Mouse (Mus musculus) granulocyte monocyte progenitor cell, adult 5-6 weeks (primary cell): ENCODE results near the gene Gps1. TPM values are rescaled to one million over a fixed set of nuclear protein-coding genes. Genes with fewer than 3 reads are reported as not detected.
A peak's percentile ranks its signal among the peaks of the same experiment; 100 is the strongest.
"Not testable (repeated sequence)": the region's sequence is repeated elsewhere in the genome, so short reads cannot be mapped to it uniquely, and the experiment has no call there.

Source experiments
- ATAC-seq: replicated peaks from 2 replicates; pipeline ENCODE4 v1.8.0; 2016; ENCODE audit warnings: mild to moderate bottlenecking, moderate TSS enrichment, inconsistent platforms; ENCODE audit not compliant: poor library complexity, severe bottlenecking
- total RNA-seq, 2 experiments: library from RNA; stranded (forward) in 1 of 2; stranded (reverse) in 1 of 2; fragments of 200-712, 200-1000 nt in 1 of 2; fragments of >200 nt in 1 of 2; fragmentation: Nextera tagmentation in 1 of 2; gene quantifications; 2 replicates each; pipeline ENCODE4 v1.2.3; 2014 to 2017

Gene Gps1
- total RNA-seq, 2 experiments from 2014 or later, result 83.6 to 116 TPM

DNA sequence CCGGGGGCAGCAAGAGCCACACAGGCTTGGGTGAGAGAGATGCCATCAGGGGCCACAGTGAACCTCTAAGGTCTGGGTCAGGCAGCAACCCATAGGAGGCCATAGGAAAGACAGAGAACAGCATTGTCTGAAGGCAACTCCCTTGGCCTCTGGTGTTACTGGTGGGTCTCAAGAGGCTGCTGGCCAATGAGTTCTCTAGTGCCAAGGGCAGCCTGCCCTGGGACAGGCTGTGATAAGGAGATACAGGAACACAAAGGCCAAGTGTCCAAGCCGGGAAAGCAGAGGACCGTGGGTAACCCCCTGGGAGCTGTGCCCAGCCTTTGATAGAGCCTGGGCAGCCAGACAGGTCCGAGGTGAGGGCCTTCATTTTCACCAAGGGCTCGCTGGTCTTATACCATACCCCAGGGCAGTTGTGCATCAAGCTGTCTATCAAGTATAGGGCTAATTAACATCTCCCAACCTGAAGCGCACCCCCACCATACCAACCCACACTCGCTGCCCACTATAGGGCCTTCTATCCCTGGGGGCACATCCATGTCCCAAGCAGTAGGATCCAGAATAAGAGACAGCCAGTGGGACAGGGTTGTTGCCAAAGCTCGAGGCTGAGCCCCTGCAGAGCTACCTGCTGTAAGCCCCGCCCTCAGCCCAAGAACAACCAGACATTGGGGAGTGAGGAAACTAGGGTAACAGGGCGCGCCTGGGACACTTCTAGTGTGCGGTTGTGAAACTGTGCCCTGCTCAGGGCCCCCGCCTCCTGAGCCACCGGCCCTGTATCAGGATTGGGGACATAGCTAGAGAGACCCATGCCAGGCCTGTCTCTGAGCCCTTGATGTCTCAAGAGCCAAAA, 37.2 kb downstream of the Gps1 start:
- ATAC-seq, result no peak

DNA sequence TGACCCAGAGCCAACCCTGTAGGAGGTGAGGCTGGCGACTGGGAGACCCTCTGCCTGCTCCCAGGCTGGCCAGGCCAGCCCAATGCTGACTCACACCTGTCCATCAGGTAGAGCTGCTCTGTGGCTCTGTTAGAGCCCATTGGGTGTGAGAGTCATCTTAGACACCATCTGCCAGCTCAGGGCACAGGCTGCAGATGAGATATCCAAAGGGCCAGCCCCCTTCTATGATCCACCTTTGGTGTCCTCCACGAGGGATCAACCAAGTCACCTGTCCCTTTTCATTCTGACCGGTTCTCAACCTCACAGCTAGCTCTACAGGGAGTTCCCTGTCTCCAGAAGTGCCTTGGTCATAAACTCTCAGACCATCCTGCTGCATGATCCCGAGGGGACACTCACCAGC, 38.2 kb downstream of the Gps1 start:
- ATAC-seq, result no peak

DNA sequence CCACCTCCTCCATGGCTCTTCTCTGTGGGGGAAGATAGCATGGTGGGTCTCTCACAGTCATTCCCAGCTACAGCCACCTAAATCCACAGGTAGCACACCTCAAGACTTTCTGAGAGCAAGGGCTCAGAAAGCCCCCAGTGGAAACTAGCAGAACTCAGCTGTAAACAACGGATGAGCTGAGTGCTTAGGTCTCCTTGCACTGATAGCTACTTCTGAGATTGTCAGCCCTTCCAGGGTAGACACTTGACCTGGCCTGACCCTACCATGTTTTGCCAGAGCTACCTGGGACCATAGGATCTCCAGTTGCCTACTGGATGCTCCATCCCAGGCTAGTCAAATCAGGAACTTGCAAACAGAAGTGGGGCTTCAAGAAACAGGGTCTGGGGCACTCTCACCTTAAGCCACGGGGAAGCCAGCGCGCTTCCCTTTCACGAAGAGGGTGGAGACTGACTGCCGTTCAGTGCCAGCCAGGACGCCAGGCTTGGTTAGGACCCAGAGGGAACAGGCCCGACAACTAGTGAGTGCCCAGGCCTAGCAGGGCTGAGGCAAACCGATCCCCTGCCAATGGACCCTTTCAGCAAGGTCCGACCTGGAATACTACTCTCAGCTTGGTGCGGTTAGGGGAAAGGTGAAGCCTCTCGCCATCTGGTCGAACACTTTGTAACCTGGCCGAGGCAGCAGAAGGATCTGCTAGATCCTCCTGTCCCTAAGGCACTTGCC, 38.9 kb downstream of the Gps1 start:
- peak; percentile 19 for ATAC-seq

DNA sequence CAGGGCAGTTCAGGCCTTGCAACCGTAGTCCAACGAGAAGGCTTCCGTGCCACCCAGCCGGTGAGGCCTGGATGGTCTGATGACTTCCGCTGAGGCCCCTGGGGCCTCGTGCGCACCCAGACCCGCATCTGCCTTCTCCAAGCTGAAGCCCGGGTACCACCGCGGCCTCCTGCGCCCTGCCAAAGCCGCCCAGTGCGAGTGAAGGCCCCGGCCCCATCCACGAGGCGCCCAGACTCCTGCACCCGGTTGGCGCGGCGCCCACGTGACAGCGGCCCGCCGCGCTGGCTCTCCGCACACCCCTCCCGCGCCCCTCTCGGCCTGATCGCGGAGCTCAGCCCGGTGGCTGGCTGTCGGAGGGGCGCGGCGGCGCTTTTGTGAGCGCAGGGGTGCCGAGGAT, 39.5 kb downstream of the Gps1 start:
- ATAC-seq, result peak; percentile 10

DNA sequence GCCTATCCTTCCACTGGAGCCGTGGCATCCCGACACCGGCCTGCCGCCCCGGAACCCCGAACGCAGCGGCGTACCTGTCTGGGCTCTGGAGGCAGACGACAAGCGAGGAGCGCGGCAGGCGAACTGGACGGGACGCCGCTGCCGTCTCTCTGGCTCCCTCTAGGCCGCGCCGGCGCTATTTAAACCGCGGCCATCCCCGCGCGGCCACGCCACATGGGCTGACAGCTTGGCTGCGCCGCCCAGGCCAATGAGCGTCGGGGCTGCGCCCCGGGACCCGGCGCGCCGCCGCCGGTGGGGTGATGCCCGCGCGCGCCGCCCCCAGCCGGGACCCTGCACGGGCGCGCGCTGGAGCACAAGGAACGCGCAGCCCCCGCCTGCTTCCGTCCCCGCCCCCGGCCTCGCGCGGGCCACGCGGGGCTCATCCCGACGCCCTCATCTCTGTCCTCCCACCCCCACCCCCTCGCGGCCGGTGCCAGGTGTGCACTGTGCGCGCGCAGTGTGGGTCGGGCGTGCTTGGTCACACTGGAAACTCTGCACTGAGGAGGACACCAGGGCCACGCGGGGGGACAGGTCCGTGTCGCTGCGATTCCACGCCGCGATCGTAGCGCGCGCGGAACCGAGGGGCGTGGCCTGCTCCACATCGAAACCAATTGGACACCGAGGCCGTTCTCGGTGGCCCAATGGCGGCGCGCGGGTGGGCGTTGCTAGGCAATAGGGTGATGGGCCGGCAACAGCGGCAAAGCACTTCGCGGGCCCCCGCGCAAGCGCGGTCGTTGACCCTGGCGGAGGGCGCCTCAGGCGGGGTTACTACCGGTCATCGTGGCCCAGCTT, 40.1 kb downstream of the Gps1 start, which contains the start of gene Fasn:
TSS of gene Fasn (minus strand) at position 592 of the 831 bp plus-strand sequence.
- ATAC-seq, result peak; percentile 67

DNA sequence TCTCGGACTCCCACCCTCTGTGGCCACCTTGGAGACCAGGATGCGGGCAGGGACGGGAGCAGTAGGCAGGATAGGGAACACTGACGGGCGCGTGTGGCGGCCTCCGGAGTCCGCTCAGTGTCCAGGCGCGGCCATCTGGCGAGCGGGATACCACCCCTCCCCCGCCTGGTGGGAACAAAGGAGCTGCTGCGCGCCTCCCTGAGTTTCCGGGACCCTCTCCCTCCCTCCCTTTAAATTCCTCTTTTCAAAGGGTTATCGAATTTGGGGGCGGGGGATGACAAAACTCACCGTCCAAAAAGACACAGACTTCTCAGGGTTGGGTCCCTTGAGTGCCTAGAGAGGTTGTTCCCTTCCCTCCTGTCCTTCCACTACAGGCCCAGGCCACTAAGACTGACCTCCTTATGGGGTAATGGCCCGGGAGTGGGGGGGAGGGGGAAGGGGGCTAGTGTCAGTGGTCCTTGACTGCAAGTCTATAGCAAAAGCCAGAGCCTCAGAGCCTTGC, 40.8 kb downstream of the Gps1 start:
- no peak for ATAC-seq

DNA sequence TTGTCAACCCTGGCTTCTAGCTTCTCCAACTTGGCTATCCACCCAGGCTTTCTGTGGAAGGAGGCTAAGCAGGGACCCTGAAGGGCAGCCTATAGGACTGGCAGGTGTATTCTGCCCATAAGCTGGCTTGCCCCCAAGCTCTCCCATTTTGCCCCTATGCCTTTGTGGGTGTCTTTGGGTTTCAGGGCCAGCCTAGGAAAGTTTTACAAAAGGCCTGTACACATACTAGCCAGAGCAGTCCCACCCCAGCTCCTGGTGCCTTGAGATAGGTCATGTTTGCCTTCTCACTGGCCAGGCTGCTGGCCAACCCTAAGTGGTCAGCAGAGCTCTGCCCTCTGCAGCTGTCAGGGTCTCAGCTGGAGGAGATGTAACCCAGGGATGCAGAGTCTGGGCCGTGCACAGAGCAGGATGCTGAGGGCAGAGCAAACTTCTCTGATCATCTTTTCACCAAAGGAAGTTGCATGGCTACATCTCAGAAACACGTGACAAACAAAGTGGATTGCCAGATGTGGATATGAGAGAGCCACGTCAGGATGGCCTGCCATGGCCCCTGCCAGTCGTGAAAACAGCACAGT, 41.3 kb downstream of the Gps1 start:
- no peak for ATAC-seq

DNA sequence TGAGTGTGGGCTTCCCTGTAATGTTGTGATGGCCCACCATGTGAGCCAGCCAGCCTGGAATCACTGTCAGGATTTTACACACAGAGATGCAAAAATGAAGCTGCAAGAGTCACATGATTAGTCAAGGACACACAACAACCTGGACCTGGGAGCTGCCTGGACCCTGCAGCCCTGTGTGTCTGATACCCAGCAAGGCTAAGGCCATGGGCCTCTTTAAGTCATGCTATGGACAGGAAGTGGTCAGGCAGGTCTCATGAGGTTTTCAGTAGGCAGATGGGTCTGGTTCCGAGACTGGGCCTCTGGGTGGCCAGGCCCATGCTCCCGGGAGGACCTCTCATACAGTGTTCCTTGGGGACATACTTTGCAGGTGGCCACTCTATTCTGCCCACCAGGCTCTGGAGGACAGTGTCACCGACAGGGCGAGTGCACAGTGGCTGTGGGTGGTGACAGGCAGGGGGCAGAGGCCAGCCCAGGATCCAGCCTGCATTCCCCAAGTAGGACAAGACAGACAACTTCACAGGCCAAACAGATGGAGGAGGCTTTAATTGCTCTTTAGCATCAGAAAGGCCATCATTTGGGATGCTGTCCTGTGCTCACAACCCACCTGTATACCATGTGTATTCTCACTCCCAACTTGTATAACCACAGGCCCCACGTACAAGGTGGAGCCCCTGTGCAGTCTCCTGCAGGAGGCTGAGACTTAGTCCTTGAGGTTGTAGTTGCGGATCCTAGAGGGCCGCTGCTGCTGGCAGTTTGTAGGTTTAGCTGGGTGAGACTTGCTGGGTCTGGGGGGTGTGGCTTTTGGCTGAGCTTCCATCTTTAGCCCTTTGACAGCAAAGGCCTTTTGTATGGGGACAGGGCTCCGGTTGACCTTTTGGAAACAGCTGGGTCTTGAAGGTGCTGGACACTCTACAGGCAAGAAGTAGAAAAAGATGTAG, 42.2 kb downstream of the Gps1 start:
- ATAC-seq, result no peak

DNA sequence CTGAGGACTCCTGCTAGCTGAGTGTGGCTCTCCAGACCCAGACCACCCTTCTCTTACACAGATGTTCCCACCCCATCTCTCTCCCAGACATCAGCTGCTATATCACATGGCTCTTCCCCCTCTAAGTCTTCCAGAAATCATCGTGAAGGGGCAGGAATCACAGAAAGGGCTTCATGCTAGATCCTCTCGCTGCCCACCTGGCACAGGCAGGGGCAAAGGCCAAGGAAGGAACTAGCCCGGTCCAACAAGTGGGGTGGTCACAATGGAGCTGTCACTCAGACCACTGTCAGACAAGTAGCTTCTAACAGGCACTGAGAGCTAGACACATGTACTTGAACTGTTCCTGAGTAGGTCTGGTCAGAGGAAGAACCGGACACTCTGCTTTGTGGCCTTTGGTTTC, 44.3 kb downstream of the Gps1 start:
- no peak for ATAC-seq

DNA sequence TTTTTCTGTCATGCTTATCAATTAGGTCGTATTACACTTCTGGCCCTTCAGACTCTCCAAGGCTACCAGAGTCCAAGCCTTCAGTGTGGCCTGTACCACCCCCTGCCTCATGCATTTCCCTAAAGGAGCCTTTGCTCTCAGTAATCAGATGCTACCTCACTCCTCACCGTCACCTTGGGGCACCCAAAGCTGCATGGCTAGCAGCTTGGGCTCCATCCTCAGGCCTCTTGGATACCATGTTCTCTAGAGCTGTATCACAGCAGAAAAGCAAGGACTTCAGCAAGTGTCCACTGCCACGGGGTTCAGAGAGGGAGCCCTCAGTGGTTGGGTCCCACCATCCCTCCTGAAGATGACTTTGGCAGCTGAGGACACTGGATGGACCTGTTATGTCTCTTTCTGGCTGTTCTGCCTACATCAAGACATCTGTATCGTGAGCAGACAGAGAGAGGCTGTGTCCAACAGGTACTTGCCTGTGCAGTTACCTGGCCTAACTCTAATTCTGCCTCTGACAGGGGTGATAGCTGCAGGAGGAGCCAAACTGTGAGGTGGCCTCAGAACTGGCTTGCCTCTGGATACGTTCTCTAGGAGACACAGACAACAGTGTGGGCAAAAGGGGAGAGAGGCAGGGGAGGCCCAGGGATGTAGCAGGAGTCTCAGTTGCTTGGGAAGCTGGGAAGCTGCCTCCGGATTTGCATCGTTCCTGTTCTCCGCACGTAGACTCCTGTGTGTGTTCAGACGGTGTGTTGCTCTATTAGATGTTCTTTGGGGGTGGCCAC, 45.9 kb downstream of the Gps1 start:
- ATAC-seq, result no peak

DNA sequence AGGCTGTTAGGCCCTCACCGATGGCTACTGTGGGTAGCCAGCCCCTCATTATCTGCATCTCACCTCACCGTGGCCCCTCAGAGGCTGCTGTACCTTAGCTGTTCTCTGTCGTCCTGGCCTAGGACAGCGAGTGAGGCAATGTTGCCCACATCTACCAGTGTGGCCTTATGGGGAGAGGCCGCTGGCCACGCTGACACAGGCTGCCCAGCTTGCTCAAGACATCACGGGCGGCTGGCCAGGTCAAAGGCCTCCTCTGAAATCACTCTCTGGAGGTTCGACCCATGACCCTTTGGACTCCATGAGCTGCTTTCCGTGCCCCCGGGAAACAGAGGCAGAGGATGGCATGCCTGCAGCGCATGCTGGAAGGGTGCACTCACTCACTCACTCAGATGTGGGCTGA, 46.6 kb downstream of the Gps1 start:
- ATAC-seq, result no peak

DNA sequence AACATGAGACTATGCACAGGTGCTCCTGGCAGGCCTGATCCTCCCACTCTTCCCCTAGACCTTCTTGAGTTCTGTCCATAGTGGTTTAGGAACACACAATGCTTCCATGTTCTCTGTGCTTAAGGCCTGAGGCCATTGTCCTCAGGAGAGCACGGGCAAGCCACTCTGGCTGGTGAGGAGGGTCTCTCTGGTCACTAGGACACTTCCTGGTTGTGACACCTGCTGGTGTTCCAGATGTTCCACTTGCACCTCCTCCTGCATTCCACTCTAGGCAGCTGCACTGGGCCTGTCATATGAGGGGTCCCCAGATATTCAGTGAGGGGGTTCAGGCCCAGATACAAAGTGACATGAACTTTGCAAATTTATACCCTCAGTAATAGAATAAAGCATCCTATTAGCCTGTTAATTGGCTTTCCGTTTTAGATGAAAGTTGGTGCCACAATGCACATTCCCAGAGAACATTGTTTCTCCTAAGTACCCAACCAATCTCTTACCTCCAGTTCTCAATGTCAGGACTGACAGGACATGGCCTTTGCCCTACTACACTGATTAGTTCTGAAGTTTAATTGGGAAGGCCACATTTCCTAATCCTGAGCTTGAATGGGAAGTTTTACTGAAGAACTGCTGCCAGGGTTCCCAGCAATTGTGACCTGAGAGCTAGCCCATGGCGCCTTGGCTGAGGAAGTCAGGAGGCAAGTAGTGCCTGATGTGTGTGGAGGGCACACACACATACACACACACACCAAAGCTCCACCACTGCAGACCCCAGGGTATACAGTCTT, 47.8 kb downstream of the Gps1 start:
- ATAC-seq, result no peak

DNA sequence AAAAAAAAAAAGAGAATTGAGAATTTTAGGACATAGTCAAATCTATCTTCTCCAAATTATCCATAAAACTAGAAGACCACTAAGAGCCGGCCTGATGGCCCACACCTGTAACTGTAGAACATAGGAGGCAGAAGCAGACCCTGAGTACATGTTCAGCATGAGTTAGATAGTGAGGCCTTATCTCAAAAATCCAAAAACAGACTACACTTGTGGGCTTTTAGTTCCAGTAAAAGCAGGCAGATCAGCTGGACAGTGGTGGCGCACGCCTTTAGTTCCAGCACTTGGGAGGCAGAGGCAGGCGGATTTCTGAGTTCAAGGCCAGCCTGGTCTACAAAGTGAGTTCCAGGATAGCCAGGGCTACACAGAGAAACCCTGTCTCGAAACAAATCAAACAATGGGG, 48.9 kb downstream of the Gps1 start:
- not testable (repeated sequence) for ATAC-seq

DNA sequence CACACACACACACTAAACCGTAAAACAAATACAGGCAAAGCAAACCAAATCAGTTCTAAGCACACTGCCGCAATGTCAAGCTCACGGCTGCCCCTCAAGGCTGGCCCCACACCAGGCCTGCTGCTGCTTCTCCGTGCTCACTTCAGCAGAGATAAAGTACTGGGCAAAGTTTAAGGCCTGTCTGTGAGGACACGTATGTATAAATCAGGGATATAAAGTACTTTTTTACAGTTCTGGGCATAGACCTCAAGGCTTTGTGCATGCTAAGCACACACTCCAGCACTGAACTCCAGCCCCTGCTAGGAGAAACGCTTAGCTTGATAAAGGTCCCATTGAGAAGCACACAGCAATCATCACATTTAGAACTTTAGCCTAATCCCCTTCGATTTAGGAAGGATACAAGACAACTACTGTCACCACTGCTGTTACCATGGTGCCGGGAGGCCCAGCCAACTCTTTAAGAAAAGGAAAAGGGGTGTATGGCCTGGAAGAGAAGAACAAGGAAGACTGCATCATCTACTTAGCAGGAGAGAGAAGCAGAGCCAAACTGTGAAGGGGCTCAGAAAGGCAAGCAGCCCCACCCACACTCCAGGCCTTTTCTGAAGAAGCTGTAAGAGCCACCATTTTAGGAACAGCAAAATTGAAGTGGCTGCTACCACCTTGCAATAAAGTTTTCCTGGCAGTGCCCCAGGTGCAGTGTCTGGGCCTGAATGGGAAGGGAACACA, 49.6 kb downstream of the Gps1 start:
- no peak for ATAC-seq
